Mouse (Mus musculus) testis, postnatal 10 days (tissue): ENCODE data around the gene Map3k7.

Source experiments
- DNase-seq: peaks from one replicate; pipeline ENCODE4 v3.0.0; 2021; ENCODE audit warnings: low spot score

The Map3k7 gene

GRCm38 (mm10) chr4:31963354-31964193 lies at the start of gene Map3k7:
Gene Map3k7 (plus strand): TSS chr4:31964097.
- peak; percentile 97 for DNase-seq

GRCm38 (mm10) chr4:31915114-31915513 lies 48.8 kb upstream of the Map3k7 start:
- DNase-seq: no peak

GRCm38 (mm10) chr4:31918717-31919116 lies 45.2 kb upstream of the Map3k7 start:
- no peak for DNase-seq

GRCm38 (mm10) chr4:31922215-31922614 lies 41.7 kb upstream of the Map3k7 start:
- DNase-seq: no peak

GRCm38 (mm10) chr4:31923437-31923836 lies 40.5 kb upstream of the Map3k7 start:
- DNase-seq: no peak

- no peak for DNase-seq
Observed at GRCm38 (mm10) chr4:31924301-31925185, 39.4 kb upstream of the Map3k7 start.

GRCm38 (mm10) chr4:31933171-31933570 lies 30.7 kb upstream of the Map3k7 start:
- DNase-seq: no peak

GRCm38 (mm10) chr4:31935831-31936306 lies 28.0 kb upstream of the Map3k7 start:
- no peak for DNase-seq

- no peak for DNase-seq
Observed at GRCm38 (mm10) chr4:31936358-31936757, 27.5 kb upstream of the Map3k7 start.

GRCm38 (mm10) chr4:31936911-31937375 lies 27.0 kb upstream of the Map3k7 start:
- DNase-seq: no peak

GRCm38 (mm10) chr4:31937376-31938281 lies 26.3 kb upstream of the Map3k7 start:
- no peak for DNase-seq

GRCm38 (mm10) chr4:31938416-31939106 lies 25.3 kb upstream of the Map3k7 start:
- no peak for DNase-seq

- no peak for DNase-seq
Observed at GRCm38 (mm10) chr4:31941616-31942015, 22.3 kb upstream of the Map3k7 start.

- DNase-seq: no peak
Observed at GRCm38 (mm10) chr4:31943045-31943444, 20.9 kb upstream of the Map3k7 start.

- no peak for DNase-seq
Observed at GRCm38 (mm10) chr4:31964194-31964875, 438 bp downstream of the Map3k7 start.

- no peak for DNase-seq
Observed at GRCm38 (mm10) chr4:31965208-31965607, 1.3 kb downstream of the Map3k7 start.

- DNase-seq: no peak
Observed at GRCm38 (mm10) chr4:31971437-31971836, 7.5 kb downstream of the Map3k7 start.

GRCm38 (mm10) chr4:31972181-31972580 lies 8.3 kb downstream of the Map3k7 start:
- DNase-seq: no peak

- DNase-seq: no peak
Observed at GRCm38 (mm10) chr4:31975260-31975950, 11.5 kb downstream of the Map3k7 start.

GRCm38 (mm10) chr4:31981863-31982262 lies 18.0 kb downstream of the Map3k7 start:
- DNase-seq: no peak
